Mouse (Mus musculus): ENCODE results near the gene Vhl. TPM values are rescaled to one million over a fixed set of nuclear protein-coding genes. Genes with fewer than 3 reads are reported as not detected.

Vhl gene
- polyA plus RNA-seq (2015; fragmentation: Nextera tagmentation; extraction: Ambion mirVana), result 25.6 and 31.0 TPM in 2 replicates

- Histone ChIP-seq H3K9me3 (replicated peaks) (no peaks in the 10 kb centered on the region), H3K9ac (peak within 1 kb of the TSS; percentile 81), H3K4me1 (replicated peaks) (peaks cover 17% of the 10 kb centered on the region), H3K4me3 (peak within 1 kb of the TSS; percentile 90), H3K4me2 (peak within 1 kb of the TSS; percentile 90), H3K27me3 (no peaks in the 10 kb centered on the region), H3K36me3 (peaks cover 7% of the 10 kb centered on the region), H3K27ac (peak within 1 kb of the TSS; percentile 93)
- WGBS, result under 1% methylated on average over 76 of the region's 76 CpGs
- ATAC-seq (replicated peaks; ENCODE audit: insufficient number of reproducible peaks, insufficient read depth, low FRiP score, low read depth), result peak; percentile 91
Measured at GRCm38 (mm10) chr6:113623941-113624751, at the start of gene Vhl. Vhl (plus strand) TSS chr6:113623959.

DNA sequence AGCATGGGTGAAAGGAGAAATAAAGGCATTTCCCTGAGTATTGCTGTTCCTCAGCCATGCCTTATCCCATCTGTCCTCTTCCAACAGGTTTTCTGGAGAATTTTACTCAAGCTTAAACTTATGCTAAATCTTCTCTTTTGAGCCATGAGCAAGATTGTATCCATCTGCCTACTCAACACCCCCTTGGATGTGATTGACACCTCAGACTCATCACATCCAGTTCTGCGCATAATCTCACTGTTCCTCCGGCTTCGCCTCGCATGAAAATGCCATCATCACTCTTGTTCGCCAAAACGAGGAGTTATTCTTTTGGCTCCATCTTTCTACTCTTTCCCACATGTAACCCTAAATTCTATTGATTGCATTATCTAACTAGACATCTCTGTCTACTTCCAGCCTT lies 47.7 kb upstream of the Vhl start:
- 94% methylated on average over 6 of the region's 6 CpGs for WGBS
- no peak for ATAC-seq (replicated peaks; ENCODE audit: insufficient number of reproducible peaks, insufficient read depth, low FRiP score, low read depth)
- H3K27ac ChIP-seq, result no peak overlapping the region
- no peak overlapping the region for H3K9ac ChIP-seq
- H3K36me3 ChIP-seq, result peaks cover 19% of the 10 kb centered on the region; the same call in 1 of the 2 replicates
- H3K27me3 ChIP-seq, result no peaks in the 10 kb centered on the region
- no peak overlapping the region for H3K4me3 ChIP-seq
- H3K9me3 ChIP-seq (replicated peaks), result no peaks in the 10 kb centered on the region
- H3K4me1 ChIP-seq (replicated peaks), result no peaks in the 10 kb centered on the region
- no peak overlapping the region for H3K4me2 ChIP-seq

GRCm38 (mm10) chr6:113579306-113579705 lies 44.5 kb upstream of the Vhl start:
- Histone ChIP-seq H3K36me3 (peaks cover 17% of the 10 kb centered on the region), H3K4me1 (replicated peaks) (no peaks in the 10 kb centered on the region), H3K9me3 (replicated peaks) (no peaks in the 10 kb centered on the region), H3K9ac (no peak overlapping the region), H3K4me3 (no peak overlapping the region), H3K27me3 (no peaks in the 10 kb centered on the region), H3K27ac (no peak overlapping the region), H3K4me2 (no peak overlapping the region)
- 93% methylated on average over 3 of the region's 3 CpGs for WGBS
- no peak for ATAC-seq (replicated peaks; ENCODE audit: insufficient number of reproducible peaks, insufficient read depth, low FRiP score, low read depth)

- Histone ChIP-seq H3K4me1 (replicated peaks) (0 out of 2 replicates have a peak, but pooled peaks cover 4% of the 10 kb centered on the region), H3K36me3 (peaks cover 5% of the 10 kb centered on the region)
- WGBS, result 84% methylated on average over 4 of the region's 4 CpGs
Measured at GRCm38 (mm10) chr6:113583023-113583422, 40.7 kb upstream of the Vhl start.

GRCm38 (mm10) chr6:113585065-113585464 lies 38.7 kb upstream of the Vhl start:
- WGBS, result 91% methylated on average over 5 of the region's 5 CpGs
- Histone ChIP-seq H3K4me3 (no peak overlapping the region), H3K4me1 (replicated peaks) (0 out of 2 replicates have a peak, but pooled peaks cover 4% of the 10 kb centered on the region), H3K9me3 (replicated peaks) (no peaks in the 10 kb centered on the region), H3K9ac (no peak overlapping the region), H3K4me2 (no peak overlapping the region), H3K27ac (no peak overlapping the region), H3K36me3 (peaks cover 5% of the 10 kb centered on the region), H3K27me3 (no peaks in the 10 kb centered on the region)
- no peak for ATAC-seq (replicated peaks; ENCODE audit: insufficient number of reproducible peaks, insufficient read depth, low FRiP score, low read depth)

More at GRCm38 (mm10) chr6:113583023-113583422, 40.7 kb upstream of the Vhl start:
- Histone ChIP-seq H3K4me2 (no peak overlapping the region), H3K9ac (no peak overlapping the region), H3K27me3 (no peaks in the 10 kb centered on the region), H3K27ac (no peak overlapping the region), H3K9me3 (replicated peaks) (no peaks in the 10 kb centered on the region), H3K4me3 (no peak overlapping the region)
- ATAC-seq (replicated peaks; ENCODE audit: insufficient number of reproducible peaks, insufficient read depth, low FRiP score, low read depth), result no peak

GRCm38 (mm10) chr6:113586466-113587183 lies 37.1 kb upstream of the Vhl start:
- 61% methylated on average over 5 of the region's 5 CpGs for WGBS
- H3K4me2 ChIP-seq, result no peak overlapping the region
- H3K9ac ChIP-seq, result no peak overlapping the region
- no peaks in the 10 kb centered on the region for H3K27me3 ChIP-seq
- H3K4me1 ChIP-seq (replicated peaks), result 0 out of 2 replicates have a peak, but pooled peaks cover 4% of the 10 kb centered on the region
- peaks cover 5% of the 10 kb centered on the region for H3K36me3 ChIP-seq
- no peak overlapping the region for H3K27ac ChIP-seq
- 0 out of 2 replicates have a peak, but pooled peaks have one; percentile 50 for ATAC-seq (replicated peaks; ENCODE audit: insufficient number of reproducible peaks, insufficient read depth, low FRiP score, low read depth)
- H3K9me3 ChIP-seq (replicated peaks), result no peaks in the 10 kb centered on the region
- no peak overlapping the region for H3K4me3 ChIP-seq

DNA sequence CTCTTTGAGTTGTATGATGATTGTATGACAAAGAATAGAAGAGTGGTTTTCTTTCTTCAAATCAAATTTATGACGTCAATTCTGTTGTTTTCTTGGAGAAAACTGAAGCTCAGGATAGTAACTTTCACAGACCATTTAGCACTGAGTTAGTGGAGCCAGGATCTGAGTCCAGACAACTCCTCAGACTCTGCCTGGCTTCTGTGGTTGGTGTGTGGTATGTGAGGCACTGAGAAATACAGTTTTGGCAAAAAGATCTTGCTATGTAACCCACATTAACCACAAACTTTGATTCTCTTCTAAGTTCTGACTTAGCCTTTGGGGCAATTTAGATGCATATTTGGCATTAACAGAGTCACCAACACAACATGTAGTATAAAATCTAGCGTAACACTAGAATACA lies 31.1 kb upstream of the Vhl start:
- no peak for ATAC-seq (replicated peaks; ENCODE audit: insufficient number of reproducible peaks, insufficient read depth, low FRiP score, low read depth)
- Histone ChIP-seq H3K9ac (no peak overlapping the region), H3K36me3 (no peaks in the 10 kb centered on the region), H3K4me1 (replicated peaks) (no peaks in the 10 kb centered on the region), H3K9me3 (replicated peaks) (no peaks in the 10 kb centered on the region), H3K4me2 (no peak overlapping the region), H3K27ac (no peak overlapping the region), H3K4me3 (no peak overlapping the region), H3K27me3 (no peaks in the 10 kb centered on the region)
- 94% methylated on average over 2 of the region's 2 CpGs for WGBS

GRCm38 (mm10) chr6:113597945-113598344 lies 25.8 kb upstream of the Vhl start:
- Histone ChIP-seq H3K4me3 (no peak overlapping the region), H3K36me3 (no peaks in the 10 kb centered on the region), H3K9me3 (replicated peaks) (no peaks in the 10 kb centered on the region), H3K27me3 (no peaks in the 10 kb centered on the region), H3K4me1 (replicated peaks) (peaks cover 7% of the 10 kb centered on the region; the same call in 1 of the 2 replicates), H3K27ac (no peak overlapping the region), H3K9ac (no peak overlapping the region), H3K4me2 (no peak overlapping the region)
- ATAC-seq (replicated peaks; ENCODE audit: insufficient number of reproducible peaks, insufficient read depth, low FRiP score, low read depth), result no peak
- 82% methylated on average over 4 of the region's 4 CpGs for WGBS

DNA sequence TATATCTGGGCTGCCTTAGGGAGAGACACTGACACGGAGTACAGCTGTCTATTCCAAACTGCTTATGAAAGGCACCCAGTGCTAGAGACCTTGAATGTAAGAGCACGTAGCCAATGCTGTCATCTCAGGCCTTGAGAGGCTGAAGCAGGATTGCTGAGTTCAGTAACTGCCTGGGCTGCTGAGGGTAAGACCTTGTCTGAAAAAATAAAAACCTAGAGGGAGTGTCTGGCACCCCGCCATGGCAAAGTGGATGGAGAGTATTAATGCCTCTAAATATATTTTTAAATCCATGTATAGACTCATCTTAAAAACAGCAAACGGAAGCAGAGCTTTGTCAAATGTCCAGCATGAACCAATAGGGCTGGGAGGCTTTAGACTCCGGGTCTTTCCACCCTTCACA lies 23.9 kb upstream of the Vhl start:
- Histone ChIP-seq H3K4me2 (no peak overlapping the region), H3K27ac (no peak overlapping the region), H3K9ac (no peak overlapping the region), H3K36me3 (no peaks in the 10 kb centered on the region), H3K4me3 (no peak overlapping the region), H3K27me3 (no peaks in the 10 kb centered on the region), H3K4me1 (replicated peaks) (peaks cover 11% of the 10 kb centered on the region; the same call in 1 of the 2 replicates), H3K9me3 (replicated peaks) (no peaks in the 10 kb centered on the region)
- no peak for ATAC-seq (replicated peaks; ENCODE audit: insufficient number of reproducible peaks, insufficient read depth, low FRiP score, low read depth)
- 55% methylated on average over 5 of the region's 5 CpGs for WGBS

DNA sequence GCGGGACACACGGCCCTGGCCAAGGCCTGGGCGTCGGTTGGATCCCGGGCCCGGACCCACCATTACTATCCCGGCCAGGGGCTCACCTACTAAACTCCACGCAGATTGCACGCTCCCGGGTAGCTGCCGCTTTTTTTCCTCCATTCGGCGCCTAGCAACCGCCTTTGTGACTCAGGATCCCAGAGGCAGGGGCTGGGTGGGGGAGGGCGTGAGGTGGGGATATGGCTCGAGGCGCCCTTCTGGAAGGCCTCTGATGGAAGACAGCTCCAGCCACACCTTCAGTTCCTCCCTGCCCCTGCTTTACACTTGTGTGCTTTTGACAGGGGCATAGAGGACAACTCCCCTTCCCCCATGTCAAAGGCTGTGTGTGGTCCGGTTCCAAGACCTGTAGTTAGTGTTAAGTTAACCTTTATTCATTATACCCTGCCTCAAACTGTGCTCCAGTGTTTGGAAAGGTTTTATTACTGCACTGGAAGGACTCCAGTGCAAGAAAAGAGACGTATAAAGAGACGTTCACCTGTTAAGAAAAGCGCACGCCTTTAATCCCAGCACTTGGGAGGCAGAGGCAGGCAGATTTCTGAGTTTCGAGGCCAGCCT lies 23.1 kb upstream of the Vhl start, which contains the start of gene Fancd2os:
TSS of gene Fancd2os (minus strand) at position 173 of the 597 bp plus-strand sequence.
- Histone ChIP-seq H3K4me2 (no peak within 1 kb of the TSS), H3K4me3 (no peak within 1 kb of the TSS), H3K36me3 (no peaks in the 10 kb centered on the region), H3K27me3 (no peaks in the 10 kb centered on the region), H3K4me1 (replicated peaks) (peaks cover 15% of the 10 kb centered on the region), H3K9ac (no peak within 1 kb of the TSS), H3K27ac (no peak within 1 kb of the TSS), H3K9me3 (replicated peaks) (no peaks in the 10 kb centered on the region)
- ATAC-seq (replicated peaks; ENCODE audit: insufficient number of reproducible peaks, insufficient read depth, low FRiP score, low read depth), result no peak
- 51% methylated on average over 23 of the region's 23 CpGs for WGBS

- no peak overlapping the region for H3K9ac ChIP-seq
- H3K4me2 ChIP-seq, result no peak overlapping the region
- H3K4me3 ChIP-seq, result no peak overlapping the region
- H3K4me1 ChIP-seq (replicated peaks), result peaks cover 22% of the 10 kb centered on the region
- 85% methylated on average over 6 of the region's 6 CpGs for WGBS
- H3K36me3 ChIP-seq, result no peaks in the 10 kb centered on the region
- no peak overlapping the region for H3K27ac ChIP-seq
- no peaks in the 10 kb centered on the region for H3K9me3 ChIP-seq (replicated peaks)
- H3K27me3 ChIP-seq, result no peaks in the 10 kb centered on the region
- no peak for ATAC-seq (replicated peaks; ENCODE audit: insufficient number of reproducible peaks, insufficient read depth, low FRiP score, low read depth)
Measured at GRCm38 (mm10) chr6:113602821-113603220, 20.9 kb upstream of the Vhl start.

All from heart, embryonic 15.5 days (tissue).